Mouse (Mus musculus): ENCODE data around the gene Serpina10.

DNA sequence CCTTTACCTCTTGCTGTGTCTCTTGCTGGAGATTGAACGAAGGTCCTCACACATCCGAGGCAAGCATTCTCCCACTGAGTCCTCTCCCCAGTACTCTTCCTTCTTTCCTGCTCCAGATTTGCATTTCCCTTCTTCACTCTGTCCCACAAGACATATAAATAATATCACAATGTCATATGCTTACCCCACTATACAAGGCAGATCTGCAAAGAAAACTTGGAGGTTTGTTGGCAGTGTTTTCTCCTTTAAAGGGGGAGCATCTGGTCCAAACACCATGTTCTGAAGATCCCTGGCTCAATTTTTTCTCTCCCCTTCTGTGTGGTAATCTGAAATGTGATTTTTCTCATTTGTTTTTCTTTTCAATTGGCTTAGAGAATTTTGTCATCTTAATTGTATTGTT is 3.2 kb upstream of the Serpina10 start:
- TF ChIP-seq CTCF (IDR thresholded peaks at IDR 0.05; ENCODE audit: borderline replicate concordance, extremely low read depth, insufficient read depth, insufficient read length) (no peak), POLR2A (IDR thresholded peaks at IDR 0.05; ENCODE audit: borderline replicate concordance, extremely low read depth, insufficient read depth, insufficient read length, poor library complexity, severe bottlenecking) (no peak)

All from brain, embryonic 14.5 days (tissue).